Mouse (Mus musculus) megakaryocyte progenitor cell, adult 5-6 weeks (primary cell): ENCODE measurements around the gene Gm6217. TPM values are rescaled to one million over a fixed set of nuclear protein-coding genes. Genes with fewer than 3 reads are reported as not detected.
"Not testable (repeated sequence)": the region's sequence is repeated elsewhere in the genome, so short reads cannot be mapped to it uniquely, and the experiment has no call there.

Experiments
- ATAC-seq: replicated peaks from 2 replicates; pipeline ENCODE4 v1.8.0; 2016; ENCODE audit warnings: mild to moderate bottlenecking, moderate TSS enrichment, inconsistent platforms; ENCODE audit not compliant: poor library complexity
- total RNA-seq, 2 experiments: library from RNA; stranded (forward) in 1 of 2; stranded (reverse) in 1 of 2; fragments of 157-497, 149-512 nt in 1 of 2; fragments of 200-1000 nt in 1 of 2; gene quantifications; 2 replicates each; pipeline versions ENCODE4 v1.2.3 to v1.2.4; 2015 to 2017

The Gm6217 gene
- not detected in 2 replicates for total RNA-seq (2015)
- not detected in 2 replicates for total RNA-seq (2017)

DNA sequence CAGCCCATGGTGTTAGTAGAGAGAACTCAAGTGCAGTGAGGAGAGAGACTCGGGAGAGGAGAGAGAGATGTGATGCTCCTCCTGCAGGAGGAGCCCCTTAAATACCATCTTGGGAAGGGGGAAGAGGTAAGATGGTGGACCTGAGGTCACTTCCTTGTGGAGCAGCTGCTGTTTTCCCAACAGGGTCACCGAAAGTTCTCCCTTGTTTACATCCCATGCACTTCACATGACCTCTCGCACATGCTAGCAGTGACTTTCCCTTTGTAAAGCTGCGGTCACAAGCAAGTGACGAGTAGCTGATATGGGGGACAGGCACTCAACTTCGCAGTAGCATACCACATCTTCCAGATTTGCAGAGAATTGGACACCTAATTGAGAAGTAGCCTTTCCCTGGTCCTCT is at the start of gene Gm6217:
Gene Gm6217, minus strand, starts transcription at position 74 of the 400 bp plus-strand sequence.
- not testable (repeated sequence) for ATAC-seq

GRCm38 (mm10) chr1:82977840-82978239 is 46.6 kb upstream of the Gm6217 start:
- no peak for ATAC-seq

- no peak for ATAC-seq
Observed at GRCm38 (mm10) chr1:82975750-82976149, 44.6 kb upstream of the Gm6217 start.

- no peak for ATAC-seq
Observed at GRCm38 (mm10) chr1:82974342-82974741, 43.1 kb upstream of the Gm6217 start.

GRCm38 (mm10) chr1:82973901-82974300 is 42.7 kb upstream of the Gm6217 start:
- ATAC-seq = no peak

DNA sequence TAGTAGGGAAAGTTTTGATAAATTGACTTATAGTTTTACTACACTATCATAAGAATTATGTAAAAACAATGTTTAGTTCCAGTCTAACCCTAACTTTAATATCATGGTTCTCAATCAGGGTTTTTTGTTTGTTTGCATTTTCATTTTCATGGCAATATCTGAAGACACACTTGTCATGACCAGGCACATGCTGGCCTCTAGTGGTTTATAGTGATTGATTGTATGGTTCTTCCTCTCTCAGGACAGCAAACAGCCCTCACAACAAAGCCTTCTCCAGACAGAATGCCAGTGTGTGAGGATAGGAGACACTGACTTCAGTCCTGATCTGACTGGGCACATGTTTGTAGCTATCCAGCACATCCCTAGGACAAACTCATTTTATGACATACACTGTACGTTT is 42.0 kb upstream of the Gm6217 start:
- ATAC-seq = no peak

DNA sequence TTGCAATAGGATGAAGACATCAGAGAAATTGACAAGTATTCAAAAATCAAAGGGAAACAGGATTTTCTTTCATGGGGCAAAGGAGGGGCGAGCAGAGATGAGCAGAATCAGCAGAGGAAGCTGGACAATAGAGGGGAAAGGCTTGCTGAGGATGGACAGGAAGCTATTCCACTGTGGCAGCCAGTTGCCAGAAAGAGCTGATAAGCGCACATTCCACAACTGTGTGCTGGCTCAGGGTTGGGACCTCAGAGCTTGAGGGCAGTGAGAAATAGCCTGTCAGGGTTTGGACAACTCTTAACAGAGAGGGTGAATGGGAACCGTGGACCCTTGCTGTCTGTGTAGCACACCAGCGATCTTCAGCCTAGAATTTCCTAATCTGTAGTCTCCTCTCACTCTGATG is 40.8 kb upstream of the Gm6217 start:
- no peak for ATAC-seq

DNA sequence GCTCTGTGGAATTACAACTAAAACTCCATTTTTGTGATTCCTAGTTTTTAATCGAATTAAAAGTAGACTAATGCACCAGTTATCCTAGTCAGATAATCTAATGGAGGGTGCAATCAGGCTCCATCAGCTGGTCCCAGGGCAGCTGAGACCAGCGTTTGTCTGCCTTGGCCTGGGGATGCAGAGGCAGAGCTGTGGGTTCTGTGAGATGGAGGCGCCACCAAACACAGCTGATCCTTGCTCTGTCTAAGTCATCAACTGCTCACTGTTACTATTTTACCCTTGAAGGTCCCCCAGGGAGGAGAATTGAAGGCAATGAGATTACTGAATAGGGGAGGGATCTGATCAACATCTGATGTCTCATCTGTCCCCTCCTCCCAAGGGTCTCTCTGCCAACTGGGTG is 35.2 kb upstream of the Gm6217 start:
- no peak for ATAC-seq

- ATAC-seq = no peak
Observed at GRCm38 (mm10) chr1:82959870-82960385, 28.7 kb upstream of the Gm6217 start, which contains the start of gene Gm47955. Gene Gm47955, plus strand, starts transcription at chr1:82960286.

GRCm38 (mm10) chr1:82955913-82956312 is 24.7 kb upstream of the Gm6217 start, which contains the start of gene Gm7544:
Gene Gm7544, minus strand, starts transcription at chr1:82956013.
- ATAC-seq = not testable (repeated sequence)

DNA sequence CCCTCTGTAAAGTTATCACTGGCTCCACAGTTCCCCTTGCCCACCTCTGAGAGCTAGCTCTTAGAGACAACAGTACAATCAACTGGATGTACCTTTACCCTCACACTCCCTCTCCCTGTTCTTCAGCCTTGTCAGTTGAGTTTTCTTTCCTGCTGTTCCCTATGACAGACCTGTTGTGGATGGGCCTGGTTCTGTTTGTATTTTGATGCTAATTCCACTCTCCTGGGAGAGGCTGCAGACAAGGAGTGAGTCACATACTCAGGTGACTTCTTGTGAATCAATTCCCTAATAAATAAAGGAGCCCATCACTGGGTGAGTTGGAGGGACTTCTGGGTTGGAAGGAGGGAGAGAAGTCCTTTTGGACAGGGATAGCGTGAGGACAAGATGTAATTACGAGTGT is 17.4 kb upstream of the Gm6217 start:
- no peak for ATAC-seq

- not testable (repeated sequence) for ATAC-seq
Observed at GRCm38 (mm10) chr1:82946029-82946428, 14.8 kb upstream of the Gm6217 start.

GRCm38 (mm10) chr1:82943295-82943694 is 12.1 kb upstream of the Gm6217 start, which contains the start of gene A030003K21Rik:
Gene A030003K21Rik, minus strand, starts transcription at chr1:82943388.
- not testable (repeated sequence) for ATAC-seq

GRCm38 (mm10) chr1:82942505-82942904 is 11.3 kb upstream of the Gm6217 start:
- not testable (repeated sequence) for ATAC-seq

GRCm38 (mm10) chr1:82938666-82939065 is 7.5 kb upstream of the Gm6217 start:
- ATAC-seq = no peak

DNA sequence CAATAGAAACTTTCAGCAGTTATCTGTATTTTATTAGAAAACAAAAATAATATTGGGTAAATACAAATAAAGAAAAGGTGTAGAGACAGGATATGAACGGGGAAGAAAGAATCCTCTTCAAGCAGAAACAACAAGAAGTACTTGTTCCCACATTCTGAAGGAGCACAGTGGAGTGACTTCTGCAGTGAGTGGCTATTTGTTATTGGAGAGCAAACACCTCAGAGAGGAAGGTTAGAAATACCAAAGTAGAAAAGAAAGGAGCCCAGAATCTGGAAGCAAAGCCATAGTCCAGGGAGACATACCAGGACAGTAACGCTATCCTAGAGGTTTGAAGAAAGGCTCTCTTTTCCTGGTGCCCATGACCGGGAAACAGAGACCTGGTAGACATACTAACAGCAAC is 641 bp downstream of the Gm6217 start:
- not testable (repeated sequence) for ATAC-seq

DNA sequence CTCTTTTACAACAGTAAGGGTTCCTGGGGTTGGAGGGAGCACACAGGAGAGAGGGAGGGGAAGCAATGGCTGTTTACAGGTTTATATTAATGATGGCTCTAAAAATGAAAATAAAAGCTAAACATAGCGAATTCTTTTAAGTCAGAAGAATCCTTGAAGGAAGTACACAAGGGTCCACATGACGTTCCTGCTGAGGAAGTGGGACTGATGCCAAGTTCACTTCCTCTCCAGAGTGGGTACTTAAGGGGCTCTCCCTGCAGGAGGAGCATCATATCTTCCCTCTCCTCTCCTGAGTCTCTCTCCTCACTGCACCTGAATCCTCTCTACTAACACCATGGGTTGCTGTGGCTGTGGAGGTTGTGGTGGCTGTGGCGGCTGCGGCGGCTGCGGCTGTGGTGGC is 6.5 kb downstream of the Gm6217 start, which contains the start of gene A030014E15Rik:
Gene A030014E15Rik, plus strand, starts transcription at position 268 of the 400 bp plus-strand sequence.
- ATAC-seq = no peak

DNA sequence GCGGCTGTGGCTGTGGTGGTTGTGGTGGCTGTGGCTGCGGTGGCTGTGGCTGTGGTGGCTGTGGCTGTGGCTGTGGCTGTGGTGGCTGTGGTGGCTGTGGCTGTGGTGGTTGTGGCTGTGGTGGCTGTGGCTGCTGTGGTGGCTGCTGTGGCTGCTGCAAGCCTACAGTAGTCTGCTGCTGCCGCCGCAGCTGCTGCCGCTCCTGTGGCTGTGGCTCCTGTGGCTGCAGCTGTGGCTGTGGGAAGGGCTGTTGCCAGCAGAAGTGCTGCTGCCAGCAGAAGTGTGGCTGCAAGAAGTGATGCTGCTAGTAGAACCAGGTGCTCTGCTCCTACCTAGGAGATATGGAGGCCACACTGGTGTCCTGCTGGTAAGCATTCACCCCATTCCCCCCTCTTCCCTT is 17.8 kb downstream of the Gm6217 start:
- not testable (repeated sequence) for ATAC-seq

DNA sequence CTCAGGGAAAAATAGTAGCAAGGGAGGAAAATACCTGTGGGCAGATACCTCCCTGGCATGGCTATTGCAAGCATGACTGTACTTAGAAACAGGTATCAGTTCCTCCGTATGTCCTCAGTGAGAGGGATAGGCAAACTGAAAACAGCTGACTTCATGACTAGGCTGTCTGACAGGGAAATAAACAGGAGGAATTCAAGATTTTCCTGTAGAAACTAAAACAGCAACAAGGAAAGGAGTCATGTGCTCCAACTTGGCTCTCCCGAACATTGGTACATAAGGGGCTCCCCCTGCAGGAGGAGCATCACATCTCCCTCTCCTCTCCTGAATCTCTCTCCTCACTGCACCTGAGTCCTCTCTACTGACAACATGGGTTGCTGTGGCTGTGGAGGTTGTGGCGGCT is 18.2 kb downstream of the Gm6217 start, which contains the start of gene A030005L19Rik:
Gene A030005L19Rik, plus strand, starts transcription at position 301 of the 400 bp plus-strand sequence.
- no peak for ATAC-seq

DNA sequence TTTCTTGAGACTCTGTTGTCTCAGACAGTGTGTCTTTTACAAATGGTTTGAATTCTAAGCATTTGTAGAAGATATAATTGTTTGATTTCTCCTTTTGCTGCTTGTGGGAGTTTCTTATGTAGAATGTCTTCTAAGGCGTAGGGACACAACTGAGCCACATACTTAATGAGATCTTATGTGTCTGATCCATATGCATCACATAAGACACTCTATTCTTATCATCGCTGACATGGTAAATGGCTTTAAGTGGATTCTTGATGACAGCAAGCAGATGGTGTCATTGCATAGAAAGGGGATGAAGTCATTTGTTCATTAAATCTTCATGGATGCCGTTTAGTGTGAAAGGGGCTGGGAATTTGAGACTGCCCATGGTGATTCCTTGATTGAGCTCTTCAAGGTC is 25.3 kb downstream of the Gm6217 start:
- no peak for ATAC-seq

DNA sequence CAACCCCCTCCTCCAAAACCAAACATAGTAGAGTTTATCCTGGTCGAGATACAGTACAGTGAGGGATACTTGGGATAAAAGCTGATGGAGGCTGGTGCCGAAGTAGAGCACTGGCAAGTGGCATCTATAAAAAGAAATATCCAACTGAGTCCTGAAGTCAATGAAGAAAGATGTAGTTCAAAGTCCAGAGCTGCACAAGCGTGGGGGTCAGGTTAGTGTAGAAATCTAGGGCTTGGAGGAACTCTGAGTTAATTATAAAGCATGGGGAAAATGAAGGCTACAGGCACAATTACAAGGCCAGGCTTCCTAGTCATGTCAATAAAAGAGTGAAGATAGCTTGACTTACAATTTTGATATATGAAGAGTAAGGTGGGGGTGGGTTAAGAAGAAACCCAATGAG is 30.0 kb downstream of the Gm6217 start:
- no peak for ATAC-seq

DNA sequence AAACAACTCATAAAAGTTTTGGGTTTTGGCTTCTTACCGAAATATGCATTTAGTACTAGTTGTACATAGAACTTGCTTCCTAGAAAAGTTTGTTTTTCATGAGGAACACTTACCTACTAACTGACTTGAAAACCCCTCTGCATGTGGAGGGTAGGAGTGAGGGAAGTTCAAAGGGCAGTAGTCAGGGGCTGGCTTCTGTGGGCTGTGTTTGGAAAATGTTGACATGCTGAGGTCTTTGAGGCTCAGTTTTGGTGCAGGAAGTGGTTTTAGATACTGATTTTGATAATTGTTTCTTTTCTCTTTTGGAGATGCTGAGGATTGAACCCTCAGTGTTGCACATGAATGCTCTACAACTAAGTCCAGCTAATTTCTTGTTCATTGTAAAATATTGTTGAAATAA is 30.6 kb downstream of the Gm6217 start:
- ATAC-seq = no peak

DNA sequence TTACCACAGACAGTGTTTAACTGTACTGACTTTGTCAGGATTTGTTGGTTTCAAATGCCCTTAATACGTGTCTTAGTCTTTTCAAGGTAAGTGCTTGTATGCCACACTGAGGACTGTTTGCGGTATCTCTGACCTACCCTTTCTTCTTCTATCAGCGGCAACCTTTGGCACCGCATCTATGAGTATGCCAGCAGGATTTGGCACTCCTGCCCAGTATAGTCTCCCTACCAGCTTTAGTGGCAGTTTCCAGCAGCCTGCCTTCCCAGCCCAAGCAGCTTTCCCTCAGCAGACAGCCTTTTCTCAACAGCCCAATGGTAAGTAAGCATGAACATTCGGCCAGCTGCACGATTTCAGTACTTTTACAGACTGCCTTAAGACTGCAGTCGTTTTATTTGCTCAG is 37.9 kb downstream of the Gm6217 start:
- no peak for ATAC-seq
